Mouse (Mus musculus) megakaryocyte, embryonic 14.5 days (primary cell): ENCODE data around the gene Olfr1395.
"Not testable (repeated sequence)": the region's sequence is repeated elsewhere in the genome, so short reads cannot be mapped to it uniquely, and the experiment has no call there.

Source experiments
- FLI1 ChIP-seq: IDR thresholded peaks from 2 replicates; pipeline ENCODE4 v1.6.1; 2012; ENCODE audit warnings: low read length, inconsistent platforms, mixed read lengths
- GATA1 ChIP-seq: IDR thresholded peaks from 3 replicates; pipeline ENCODE4 v1.6.1; 2012; ENCODE audit warnings: mixed read lengths, low read length, inconsistent platforms, borderline replicate concordance

GRCm38 (mm10) chr11:49176047-49176779 is 34.1 kb downstream of the Olfr1395 start:
- TF ChIP-seq GATA1, FLI1: not testable (repeated sequence)
